Mouse (Mus musculus): ENCODE results near the gene Pou5f2.

GRCm38 (mm10) chr13:77991189-77991886 lies 33.4 kb upstream of the Pou5f2 start:
- TF ChIP-seq POLR2A (IDR thresholded peaks at IDR 0.05; ENCODE audit: insufficient read depth, low read length) = no peak
- no peak for TF ChIP-seq CTCF (IDR thresholded peaks at IDR 0.05; ENCODE audit: low read depth, low read length)
- TF ChIP-seq EP300 (IDR thresholded peaks at IDR 0.05; ENCODE audit: insufficient read depth, low read depth, low read length) = no peak

Data from ES-Bruce4 (cell line).